ENCODE assay signal across 8 mouse cellular contexts in the genomic region with DNA sequence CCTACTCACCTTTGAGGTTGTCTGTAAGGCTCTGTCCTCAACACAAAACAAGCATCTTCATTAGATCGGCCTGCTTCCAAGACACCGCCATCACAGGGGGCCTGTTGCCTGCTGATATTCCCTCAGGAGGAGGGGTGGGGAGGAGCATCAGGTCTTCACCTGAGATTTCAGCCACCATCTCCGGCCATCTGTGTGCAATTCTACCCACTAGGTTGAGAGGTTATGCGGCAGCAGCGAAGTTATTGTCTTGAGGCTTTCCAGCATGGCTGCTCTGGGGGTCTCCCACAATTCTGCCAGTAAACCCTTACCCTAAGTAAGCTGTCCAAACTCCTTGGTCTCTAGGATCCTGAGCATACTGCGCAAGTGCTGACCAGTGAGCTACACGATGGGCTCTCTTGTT. TPM values are rescaled to one million over a fixed set of nuclear protein-coding genes. Genes with fewer than 3 reads are reported as not detected.
DNase-seq lines count a peak whose midpoint lies in the region; ATAC-seq lines count a peak whose summit lies in the region.

Aktip (minus strand) TSS at position 101 of the 400 bp plus-strand sequence.

- no peak within 1 kb of the TSS for H3K9ac ChIP-seq in hindbrain, embryonic 15.5 days
- no peak within 1 kb of the TSS for H3K9ac ChIP-seq in midbrain, embryonic 12.5 days (replicated peaks)

- WGBS in hindbrain, embryonic 15.5 days = 95% methylated on average over 7 of the region's 7 CpGs
- WGBS in midbrain, embryonic 12.5 days = 96% methylated on average over 7 of the region's 7 CpGs

- no peaks in the 10 kb centered on the region for H3K4me1 ChIP-seq in hindbrain, embryonic 15.5 days (replicated peaks)
- peaks cover 4% of the 10 kb centered on the region; the same call in 1 of the 2 replicates for H3K4me1 ChIP-seq in midbrain, embryonic 12.5 days

- peak; percentile 75 for DNase-seq in heart, adult 11 months
- DNase-seq in heart, adult 9 months (ENCODE audit: low spot score in 2 of 2) = no peak
- no peak for DNase-seq in adrenal gland, adult 8-10 months
- no peak for DNase-seq in gastrocnemius, postnatal 10 days
- no peak for DNase-seq in spleen, postnatal 10 days (ENCODE audit: low spot score in 2 of 2)

- no peaks in the 10 kb centered on the region for H3K36me3 ChIP-seq in hindbrain, embryonic 15.5 days
- H3K36me3 ChIP-seq in midbrain, embryonic 12.5 days = no peaks in the 10 kb centered on the region

- H3K9me3 ChIP-seq in hindbrain, embryonic 15.5 days = no peaks in the 10 kb centered on the region
- H3K9me3 ChIP-seq in midbrain, embryonic 12.5 days = no peaks in the 10 kb centered on the region

- ATAC-seq in hindbrain, embryonic 15.5 days (ENCODE audit: low FRiP score, low read depth) = no peak
- no peak for ATAC-seq in midbrain, embryonic 12.5 days (ENCODE audit: low FRiP score, low read depth)
- no peak for ATAC-seq in megakaryocyte-erythroid progenitor cell, adult 5-6 weeks (replicated peaks; ENCODE audit: low FRiP score, low TSS enrichment, poor library complexity, severe bottlenecking)

- no peak within 1 kb of the TSS for H3K4me2 ChIP-seq in hindbrain, embryonic 15.5 days
- no peak within 1 kb of the TSS for H3K4me2 ChIP-seq in midbrain, embryonic 12.5 days (replicated peaks)

- no peaks in the 10 kb centered on the region for H3K27me3 ChIP-seq in hindbrain, embryonic 15.5 days
- H3K27me3 ChIP-seq in midbrain, embryonic 12.5 days = 0 out of 2 replicates have a peak, but pooled peaks cover 4% of the 10 kb centered on the region

- no peak within 1 kb of the TSS for H3K27ac ChIP-seq in hindbrain, embryonic 15.5 days (replicated peaks)
- H3K27ac ChIP-seq in midbrain, embryonic 12.5 days (replicated peaks) = no peak within 1 kb of the TSS

- H3K4me3 ChIP-seq in hindbrain, embryonic 15.5 days = no peak within 1 kb of the TSS
- no peak within 1 kb of the TSS for H3K4me3 ChIP-seq in midbrain, embryonic 12.5 days

RNA-seq across cellular contexts. Expression of gene Aktip, which starts in this region (rescaled TPM):
- 10 to 100 TPM; 43.1 to 58.7 (median 48.4) TPM for total RNA-seq in adrenal gland, adult 8-10 months (2022)
- 10 to 100 TPM; 34.6 to 38.2 TPM for total RNA-seq in gastrocnemius, postnatal 10 days (2021)
- polyA plus RNA-seq in hindbrain, embryonic 15.5 days (2015; fragmentation: Nextera tagmentation; extraction: Ambion mirVana) = 124 and 129 TPM in 2 replicates
- 107 TPM in 2 replicates for polyA plus RNA-seq in midbrain, embryonic 12.5 days (2016; fragmentation: Nextera tagmentation; extraction: Ambion mirVana)
- 4.1 and 5.5 TPM in 2 replicates for total RNA-seq in megakaryocyte-erythroid progenitor cell, adult 5-6 weeks (2014; fragmentation: Nextera tagmentation)
- total RNA-seq in megakaryocyte-erythroid progenitor cell, adult 5-6 weeks (2017) = 1.2 and 6.1 TPM in 2 replicates

Comparison
In these comparisons a context has a peak if more than half of its experiments do, and no peak if none do; other contexts are left out.
1. RNA of gene Aktip (total RNA-seq): 43.1 to 58.7 TPM in adrenal gland, adult 8-10 months and 34.6 to 38.2 TPM in gastrocnemius, postnatal 10 days; 1.2 to 6.1 TPM in megakaryocyte-erythroid progenitor cell, adult 5-6 weeks; every median in the first group is over 4 times any median in the second.